Mouse (Mus musculus): ENCODE data around the gene Rpl26. TPM values are rescaled to one million over a fixed set of nuclear protein-coding genes. Genes with fewer than 3 reads are reported as not detected.
"Not testable (repeated sequence)": the region's sequence is repeated elsewhere in the genome, so short reads cannot be mapped to it uniquely, and the experiment has no call there.

Rpl26 gene
- polyA plus RNA-seq, 1 experiment: 1,839 TPM

DNA sequence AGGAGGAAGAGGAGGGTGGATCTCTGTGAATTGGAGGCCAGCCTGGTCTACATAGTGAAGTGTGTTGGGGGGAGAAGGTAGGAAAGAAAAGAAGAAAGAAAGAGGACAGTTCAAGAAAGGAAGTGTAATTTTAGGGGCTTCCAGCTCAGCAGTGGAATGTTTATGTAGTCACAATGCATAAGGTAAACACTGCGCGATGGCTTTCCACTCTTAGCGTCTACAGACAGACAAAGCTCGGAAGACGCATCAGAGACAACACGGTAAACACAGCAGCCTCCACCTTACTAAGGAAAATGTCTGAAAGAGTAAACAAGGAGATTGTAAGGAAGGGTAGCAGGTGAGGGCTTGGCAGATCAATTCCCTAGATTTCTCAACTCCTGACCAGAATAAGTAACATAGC, 28.6 kb downstream of the Rpl26 start:
- no peaks in the 10 kb centered on the region for H3K4me1 ChIP-seq (ENCODE audit: control insufficient read depth, insufficient read depth, low read length)

GRCm38 (mm10) chr11:68933885-68934507, 32.6 kb downstream of the Rpl26 start:
- H3K27ac ChIP-seq (ENCODE audit: insufficient read depth, low read length): no peak overlapping the region
- no peak overlapping the region for H3K4me3 ChIP-seq (ENCODE audit: insufficient read depth, low read length)
- TF ChIP-seq POLR2A (IDR thresholded peaks at IDR 0.05; ENCODE audit: extremely low read depth, insufficient read depth, low read length): no peak
- no peaks in the 10 kb centered on the region for H3K4me1 ChIP-seq (ENCODE audit: control insufficient read depth, insufficient read depth, low read length)

More for the DNA sequence above, 28.6 kb downstream of the Rpl26 start:
- Histone ChIP-seq H3K27ac (ENCODE audit: insufficient read depth, low read length) (no peak overlapping the region), H3K4me3 (ENCODE audit: insufficient read depth, low read length) (no peak overlapping the region)
- TF ChIP-seq POLR2A (IDR thresholded peaks at IDR 0.05; ENCODE audit: extremely low read depth, insufficient read depth, low read length): no peak
- no peak for TF ChIP-seq CTCF (IDR thresholded peaks at IDR 0.05; ENCODE audit: extremely low read depth, insufficient read depth, low read length)

GRCm38 (mm10) chr11:68936951-68937350, 35.6 kb downstream of the Rpl26 start:
- not testable (repeated sequence) for H3K27ac ChIP-seq (ENCODE audit: insufficient read depth, low read length); H3K4me1 ChIP-seq (ENCODE audit: control insufficient read depth, insufficient read depth, low read length); H3K4me3 ChIP-seq (ENCODE audit: insufficient read depth, low read length)

GRCm38 (mm10) chr11:68939451-68940304, 38.3 kb downstream of the Rpl26 start:
- TF ChIP-seq POLR2A (IDR thresholded peaks at IDR 0.05; ENCODE audit: extremely low read depth, insufficient read depth, low read length): peak; percentile 97
- TF ChIP-seq CTCF (IDR thresholded peaks at IDR 0.05; ENCODE audit: extremely low read depth, insufficient read depth, low read length): no peak
- peak overlapping the region; percentile 34 for H3K4me3 ChIP-seq (ENCODE audit: insufficient read depth, low read length)

DNA sequence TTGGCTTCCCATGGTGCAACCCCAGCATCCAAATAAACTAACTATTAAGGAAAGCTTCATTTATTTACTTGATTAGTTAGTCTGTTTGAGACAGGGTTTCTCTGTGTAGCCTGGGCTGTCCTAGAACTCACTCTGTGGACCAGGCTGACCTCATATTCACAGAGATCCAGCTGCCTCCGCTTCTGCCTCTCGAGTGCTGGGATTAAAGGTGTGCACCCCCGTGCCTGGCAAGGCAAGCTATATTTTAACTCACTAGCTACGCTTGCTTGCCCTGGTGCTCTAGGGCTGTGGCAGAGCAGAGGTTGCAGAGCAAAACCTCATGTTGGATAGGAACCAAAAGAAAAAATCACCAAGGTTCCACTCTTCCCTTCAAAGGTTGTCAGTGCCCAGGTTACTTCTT, 39.1 kb downstream of the Rpl26 start:
- H3K27ac ChIP-seq (ENCODE audit: insufficient read depth, low read length): no peak overlapping the region

More at GRCm38 (mm10) chr11:68939451-68940304, 38.3 kb downstream of the Rpl26 start:
- H3K27ac ChIP-seq (ENCODE audit: insufficient read depth, low read length): 0 out of 2 replicates have a peak overlapping the region, but pooled peaks have one; percentile 32
- H3K4me1 ChIP-seq (ENCODE audit: control insufficient read depth, insufficient read depth, low read length): peaks cover 2% of the 10 kb centered on the region

DNA sequence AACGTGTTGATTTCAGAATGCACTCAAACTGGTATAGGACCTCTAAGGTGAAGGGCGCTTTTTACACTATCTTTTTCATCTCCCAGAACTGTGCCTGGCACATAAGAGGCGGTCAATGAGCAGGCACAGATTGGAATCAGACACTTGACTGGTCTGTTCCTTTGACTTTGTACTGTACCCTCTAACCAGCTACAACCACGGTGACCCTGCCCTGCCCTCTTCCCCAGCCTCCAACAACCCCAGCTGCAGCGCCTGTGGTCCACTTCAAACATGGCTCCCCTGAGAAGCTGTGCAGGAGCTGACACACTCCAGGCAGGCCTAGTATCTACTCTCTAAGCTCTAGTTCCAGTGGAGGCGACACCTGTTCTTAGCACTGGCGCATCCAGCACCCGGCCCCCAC, 41.3 kb downstream of the Rpl26 start:
- Histone ChIP-seq H3K4me3 (ENCODE audit: insufficient read depth, low read length) (no peak overlapping the region), H3K27ac (ENCODE audit: insufficient read depth, low read length) (no peak overlapping the region), H3K4me1 (ENCODE audit: control insufficient read depth, insufficient read depth, low read length) (peaks cover 4% of the 10 kb centered on the region)
- TF ChIP-seq POLR2A (IDR thresholded peaks at IDR 0.05; ENCODE audit: extremely low read depth, insufficient read depth, low read length): no peak
- no peak for TF ChIP-seq CTCF (IDR thresholded peaks at IDR 0.05; ENCODE audit: extremely low read depth, insufficient read depth, low read length)

More for the DNA sequence above, 39.1 kb downstream of the Rpl26 start:
- peak overlapping the region; percentile 34 for H3K4me3 ChIP-seq (ENCODE audit: insufficient read depth, low read length)
- H3K4me1 ChIP-seq (ENCODE audit: control insufficient read depth, insufficient read depth, low read length): peaks cover 2% of the 10 kb centered on the region
- TF ChIP-seq POLR2A (IDR thresholded peaks at IDR 0.05; ENCODE audit: extremely low read depth, insufficient read depth, low read length) (no peak), CTCF (IDR thresholded peaks at IDR 0.05; ENCODE audit: extremely low read depth, insufficient read depth, low read length) (no peak)

GRCm38 (mm10) chr11:68945245-68945644, 43.9 kb downstream of the Rpl26 start:
- H3K4me1 ChIP-seq (ENCODE audit: control insufficient read depth, insufficient read depth, low read length): peaks cover 4% of the 10 kb centered on the region
- no peak overlapping the region for H3K4me3 ChIP-seq (ENCODE audit: insufficient read depth, low read length)
- no peak overlapping the region for H3K27ac ChIP-seq (ENCODE audit: insufficient read depth, low read length)
- TF ChIP-seq POLR2A (IDR thresholded peaks at IDR 0.05; ENCODE audit: extremely low read depth, insufficient read depth, low read length): no peak
- no peak for TF ChIP-seq CTCF (IDR thresholded peaks at IDR 0.05; ENCODE audit: extremely low read depth, insufficient read depth, low read length)

DNA sequence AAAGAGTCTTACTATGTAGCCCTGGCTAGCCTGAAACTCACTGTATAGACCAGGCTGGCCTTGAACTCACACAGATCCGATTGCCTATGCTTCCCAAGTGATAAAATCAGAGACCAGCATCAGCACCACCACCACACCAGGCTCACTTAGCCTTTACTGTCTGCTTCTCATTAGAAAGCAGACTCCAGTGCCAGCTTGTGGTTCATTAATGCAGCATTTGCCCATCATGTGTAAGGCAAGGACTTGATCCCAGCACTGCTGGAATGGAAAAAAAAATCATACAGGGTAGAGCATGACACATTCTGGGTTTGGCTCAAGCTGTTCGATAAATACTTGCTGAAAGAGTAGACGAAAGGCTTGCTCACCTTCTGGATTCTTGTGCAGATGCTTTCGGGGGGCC, 44.6 kb downstream of the Rpl26 start:
- peak overlapping the region; percentile 53; the same call in 1 of the 2 replicates for H3K4me3 ChIP-seq (ENCODE audit: insufficient read depth, low read length)
- no peak overlapping the region for H3K27ac ChIP-seq (ENCODE audit: insufficient read depth, low read length)
- TF ChIP-seq POLR2A (IDR thresholded peaks at IDR 0.05; ENCODE audit: extremely low read depth, insufficient read depth, low read length) (no peak), CTCF (IDR thresholded peaks at IDR 0.05; ENCODE audit: extremely low read depth, insufficient read depth, low read length) (no peak)

DNA sequence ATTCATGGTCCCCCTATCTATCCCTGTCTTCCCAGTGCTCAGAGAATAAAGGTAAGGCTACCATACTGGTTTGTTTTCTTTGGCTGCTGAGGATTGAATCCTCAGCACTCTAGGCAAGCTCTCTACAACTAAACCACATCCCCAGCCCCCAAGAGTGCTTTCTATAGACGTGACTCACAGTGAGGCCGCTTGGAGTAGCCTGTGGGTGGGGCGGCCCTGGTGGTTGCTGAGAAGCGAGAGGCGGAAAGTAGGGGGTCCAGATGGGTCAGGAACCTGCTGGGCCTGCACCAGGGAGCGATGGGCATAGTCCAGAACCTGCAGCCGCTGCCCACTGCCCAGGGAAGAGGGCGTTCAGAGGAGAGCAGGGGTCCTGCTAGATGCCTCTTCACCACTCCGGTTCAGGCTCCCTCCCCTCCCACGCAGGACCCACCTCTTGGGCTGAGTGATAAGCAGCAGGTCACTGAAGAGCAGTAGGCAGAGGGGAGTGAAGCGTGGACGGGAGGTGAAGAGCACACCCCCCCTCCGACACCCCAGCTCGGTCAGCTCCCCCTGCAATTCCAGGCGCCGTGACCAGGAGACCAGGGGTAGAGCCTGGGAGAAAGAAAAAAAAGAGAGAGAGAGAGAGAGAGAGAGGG, 45.5 kb downstream of the Rpl26 start:
- peak overlapping the region; percentile 73 for H3K27ac ChIP-seq (ENCODE audit: insufficient read depth, low read length)
- TF ChIP-seq POLR2A (IDR thresholded peaks at IDR 0.05; ENCODE audit: extremely low read depth, insufficient read depth, low read length) (no peak), CTCF (IDR thresholded peaks at IDR 0.05; ENCODE audit: extremely low read depth, insufficient read depth, low read length) (no peak)
- 0 out of 2 replicates have a peak, but pooled peaks cover 2% of the 10 kb centered on the region for H3K4me1 ChIP-seq (ENCODE audit: control insufficient read depth, insufficient read depth, low read length)
- peak overlapping the region; percentile 53 for H3K4me3 ChIP-seq (ENCODE audit: insufficient read depth, low read length)

More for the DNA sequence above, 44.6 kb downstream of the Rpl26 start:
- 0 out of 2 replicates have a peak, but pooled peaks cover 2% of the 10 kb centered on the region for H3K4me1 ChIP-seq (ENCODE audit: control insufficient read depth, insufficient read depth, low read length)

Measured in cortical plate, adult 2 months (tissue).